Mouse (Mus musculus): ENCODE results near the gene Usp26. TPM values are rescaled to one million over a fixed set of nuclear protein-coding genes. Genes with fewer than 3 reads are reported as not detected.

The Usp26 gene
- not detected in 2 replicates for polyA plus RNA-seq (2014; fragmentation: Nextera tagmentation; extraction: Ambion mirVana)

DNA sequence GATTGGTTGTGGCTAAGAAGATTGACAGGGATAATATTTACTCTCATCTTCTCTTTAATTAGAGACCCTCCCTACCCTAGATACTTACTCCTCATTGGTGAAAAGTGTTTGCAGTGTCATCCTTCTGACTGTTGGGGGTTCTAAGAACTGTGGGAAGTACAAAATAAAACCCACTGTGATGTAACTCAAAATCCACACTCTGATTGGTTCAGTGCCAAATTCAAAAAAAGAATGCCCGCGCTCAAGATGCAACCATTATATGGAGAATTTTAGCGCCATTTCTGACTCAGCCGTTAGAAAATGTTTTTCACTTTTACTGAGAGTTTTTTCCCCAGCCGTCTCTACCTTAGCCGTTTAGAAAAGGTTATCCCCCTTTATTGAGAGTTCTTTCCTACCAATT is at the start of gene Usp26:
TSS of gene Usp26 (minus strand) at position 101 of the 400 bp plus-strand sequence.
- H3K27me3 ChIP-seq (ENCODE audit: control insufficient read depth, insufficient read depth, low read length) = no peaks in the 10 kb centered on the region
- no peaks in the 10 kb centered on the region for H3K9me3 ChIP-seq (replicated peaks; ENCODE audit: control insufficient read depth, low read length)
- no peaks in the 10 kb centered on the region for H3K36me3 ChIP-seq (ENCODE audit: control insufficient read depth, insufficient read depth, low read length)
- H3K9ac ChIP-seq (ENCODE audit: low read depth, low read length) = no peak within 1 kb of the TSS
- H3K4me3 ChIP-seq (ENCODE audit: low read depth, low read length) = no peak within 1 kb of the TSS
- H3K4me2 ChIP-seq = no peak within 1 kb of the TSS
- ATAC-seq (replicated peaks; ENCODE audit: insufficient number of reproducible peaks, low FRiP score, low TSS enrichment) = no peak
- no peak within 1 kb of the TSS for H3K27ac ChIP-seq (ENCODE audit: low read depth, low read length)
- H3K4me1 ChIP-seq (ENCODE audit: control insufficient read depth, insufficient read depth, low read length) = no peaks in the 10 kb centered on the region
- WGBS (ENCODE audit: insufficient replicate concordance) = 90% methylated on average over 6 of the region's 6 CpGs

DNA sequence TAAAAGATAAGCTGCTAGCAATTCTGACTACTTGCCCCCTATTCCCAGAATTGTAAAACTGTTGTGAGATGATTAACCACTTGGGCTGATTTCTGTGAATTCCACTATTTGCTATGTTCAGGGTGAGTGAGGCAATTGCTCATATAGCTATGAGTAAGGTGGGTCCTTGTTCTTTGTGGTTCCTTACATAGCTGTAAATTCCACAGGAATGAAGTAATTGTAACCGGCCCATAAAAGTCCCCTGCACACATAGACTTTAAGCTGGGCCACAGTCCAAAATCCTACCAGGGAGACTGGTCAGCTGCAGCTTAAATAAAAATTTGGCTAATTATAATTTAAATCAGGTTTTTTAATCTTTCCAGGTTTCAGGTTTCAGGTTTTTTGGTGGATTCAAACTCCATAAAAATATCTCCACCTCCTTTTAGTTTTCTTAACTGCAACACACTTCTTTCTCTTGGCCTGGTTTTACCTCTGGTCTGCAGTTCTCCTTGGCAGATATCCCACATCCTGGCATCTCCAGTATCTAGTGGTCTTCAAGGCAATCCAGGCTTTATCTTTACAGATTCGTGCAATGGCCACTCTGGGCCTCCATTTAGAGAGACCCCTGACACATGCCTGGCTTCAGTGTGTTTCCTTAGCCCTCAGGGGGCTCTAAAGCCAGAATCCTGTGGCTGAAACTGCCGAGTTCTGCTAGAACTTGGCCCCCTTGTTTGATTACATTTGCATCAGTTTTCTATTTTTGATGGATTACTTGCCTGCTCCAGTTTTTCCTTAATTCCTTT is 13.6 kb upstream of the Usp26 start:
- H3K27me3 ChIP-seq (ENCODE audit: control insufficient read depth, insufficient read depth, low read length) = no peaks in the 10 kb centered on the region
- no peak overlapping the region for H3K4me3 ChIP-seq (ENCODE audit: low read depth, low read length)
- H3K27ac ChIP-seq (ENCODE audit: low read depth, low read length) = no peak overlapping the region
- ATAC-seq (replicated peaks; ENCODE audit: insufficient number of reproducible peaks, low FRiP score, low TSS enrichment) = no peak
- no peaks in the 10 kb centered on the region for H3K36me3 ChIP-seq (ENCODE audit: control insufficient read depth, insufficient read depth, low read length)
- no peaks in the 10 kb centered on the region for H3K4me1 ChIP-seq (ENCODE audit: control insufficient read depth, insufficient read depth, low read length)
- H3K4me2 ChIP-seq = no peak overlapping the region
- H3K9me3 ChIP-seq (replicated peaks; ENCODE audit: control insufficient read depth, low read length) = no peaks in the 10 kb centered on the region
- 37% methylated on average over 3 of the region's 3 CpGs for WGBS (ENCODE audit: insufficient replicate concordance)
- no peak overlapping the region for H3K9ac ChIP-seq (ENCODE audit: low read depth, low read length)

DNA sequence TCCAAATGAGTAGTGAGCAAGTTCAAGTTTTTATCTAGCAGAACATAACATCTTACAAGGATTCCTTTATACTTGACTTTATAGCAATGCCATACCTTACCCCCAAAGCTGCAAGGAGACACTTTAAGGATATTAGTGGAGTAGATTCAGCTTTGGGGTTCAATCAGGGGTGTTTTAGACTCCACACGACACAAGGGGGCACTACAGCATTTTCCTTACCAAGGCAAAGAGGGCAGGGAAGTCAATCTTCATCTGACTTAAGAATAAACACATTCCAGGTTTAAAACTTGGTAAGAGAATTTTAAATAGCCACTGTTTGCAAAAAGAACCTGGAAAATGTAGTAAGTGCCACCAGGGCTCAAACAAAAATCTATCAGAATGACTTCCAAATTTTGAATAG is 33.6 kb downstream of the Usp26 start:
- no peak overlapping the region for H3K27ac ChIP-seq (ENCODE audit: low read depth, low read length)
- ATAC-seq (replicated peaks; ENCODE audit: insufficient number of reproducible peaks, low FRiP score, low TSS enrichment) = no peak
- H3K9ac ChIP-seq (ENCODE audit: low read depth, low read length) = no peak overlapping the region
- no peaks in the 10 kb centered on the region for H3K27me3 ChIP-seq (ENCODE audit: control insufficient read depth, insufficient read depth, low read length)
- no peak overlapping the region for H3K4me2 ChIP-seq
- no peak overlapping the region for H3K4me3 ChIP-seq (ENCODE audit: low read depth, low read length)
- WGBS (ENCODE audit: insufficient replicate concordance) = 0% methylated on average over 1 of the region's 1 CpGs
- no peaks in the 10 kb centered on the region for H3K36me3 ChIP-seq (ENCODE audit: control insufficient read depth, insufficient read depth, low read length)
- H3K4me1 ChIP-seq (ENCODE audit: control insufficient read depth, insufficient read depth, low read length) = no peaks in the 10 kb centered on the region
- H3K9me3 ChIP-seq (replicated peaks; ENCODE audit: control insufficient read depth, low read length) = no peaks in the 10 kb centered on the region

DNA sequence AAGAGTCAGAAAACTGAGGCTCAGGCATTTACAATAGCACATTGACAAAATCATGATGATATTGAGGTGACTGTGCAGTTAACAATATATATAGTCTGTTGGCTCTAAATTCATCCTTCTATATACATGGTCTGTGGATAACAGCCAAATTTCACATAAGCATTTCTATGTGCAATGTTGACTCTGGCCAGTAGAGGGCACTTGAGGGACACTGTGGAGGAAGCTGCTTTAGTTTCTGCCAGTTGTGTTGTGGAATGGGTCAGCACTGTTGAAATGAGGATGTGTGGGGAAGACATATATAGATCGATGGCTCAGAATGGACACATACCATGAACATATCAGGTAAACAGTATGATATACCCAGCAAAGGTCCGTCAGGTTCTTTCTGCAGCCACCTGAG is 64.6 kb downstream of the Usp26 start:
- no peaks in the 10 kb centered on the region for H3K27me3 ChIP-seq (ENCODE audit: control insufficient read depth, insufficient read depth, low read length)
- WGBS (ENCODE audit: insufficient replicate concordance) = 69% methylated on average over 2 of the region's 2 CpGs
- H3K9me3 ChIP-seq (replicated peaks; ENCODE audit: control insufficient read depth, low read length) = no peaks in the 10 kb centered on the region
- no peaks in the 10 kb centered on the region for H3K4me1 ChIP-seq (ENCODE audit: control insufficient read depth, insufficient read depth, low read length)
- ATAC-seq (replicated peaks; ENCODE audit: insufficient number of reproducible peaks, low FRiP score, low TSS enrichment) = no peak
- no peak overlapping the region for H3K4me2 ChIP-seq
- no peak overlapping the region for H3K27ac ChIP-seq (ENCODE audit: low read depth, low read length)
- no peaks in the 10 kb centered on the region for H3K36me3 ChIP-seq (ENCODE audit: control insufficient read depth, insufficient read depth, low read length)
- H3K9ac ChIP-seq (ENCODE audit: low read depth, low read length) = no peak overlapping the region
- H3K4me3 ChIP-seq (ENCODE audit: low read depth, low read length) = no peak overlapping the region

DNA sequence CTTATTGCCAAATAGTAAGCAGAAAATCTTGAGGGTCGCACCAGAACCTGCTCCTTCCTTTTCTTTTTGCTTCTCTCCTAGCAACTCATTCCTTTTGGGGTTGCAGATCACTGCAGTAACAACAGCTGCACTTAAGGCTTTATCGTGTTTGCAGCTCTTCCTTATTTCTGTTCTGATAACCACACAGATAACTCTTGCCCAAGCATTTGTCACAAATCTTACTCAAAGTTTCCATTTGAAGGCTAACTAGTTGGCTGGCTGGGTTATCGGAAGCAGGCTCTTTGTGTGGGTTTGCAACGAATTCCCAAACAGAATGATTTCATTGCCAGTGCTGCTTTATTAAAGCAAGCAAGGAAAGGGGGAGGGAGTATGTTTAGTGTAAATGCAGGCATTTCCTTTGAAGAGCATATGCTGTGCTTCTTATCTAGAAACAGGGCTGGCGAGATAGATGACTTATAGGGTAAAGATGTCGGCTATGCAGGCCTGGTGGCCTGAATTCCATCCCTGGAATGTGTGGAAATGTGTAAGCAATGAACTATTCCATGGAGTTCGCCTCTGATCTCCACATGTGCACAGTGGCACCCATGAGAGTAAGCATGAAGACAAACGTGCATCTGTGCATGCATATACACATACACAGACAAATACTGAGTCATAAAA is 86.8 kb downstream of the Usp26 start:
- ATAC-seq (replicated peaks; ENCODE audit: insufficient number of reproducible peaks, low FRiP score, low TSS enrichment) = no peak; the same call in 1 of the 2 replicates
- H3K36me3 ChIP-seq (ENCODE audit: control insufficient read depth, insufficient read depth, low read length) = no peaks in the 10 kb centered on the region
- no peak overlapping the region for H3K4me2 ChIP-seq
- H3K27ac ChIP-seq (ENCODE audit: low read depth, low read length) = no peak overlapping the region
- no peak overlapping the region for H3K9ac ChIP-seq (ENCODE audit: low read depth, low read length)
- WGBS (ENCODE audit: insufficient replicate concordance) = 37% methylated on average over 8 of the region's 8 CpGs
- H3K27me3 ChIP-seq (ENCODE audit: control insufficient read depth, insufficient read depth, low read length) = no peaks in the 10 kb centered on the region
- no peaks in the 10 kb centered on the region for H3K4me1 ChIP-seq (ENCODE audit: control insufficient read depth, insufficient read depth, low read length)
- H3K4me3 ChIP-seq (ENCODE audit: low read depth, low read length) = no peak overlapping the region
- H3K9me3 ChIP-seq (replicated peaks; ENCODE audit: control insufficient read depth, low read length) = no peaks in the 10 kb centered on the region

DNA sequence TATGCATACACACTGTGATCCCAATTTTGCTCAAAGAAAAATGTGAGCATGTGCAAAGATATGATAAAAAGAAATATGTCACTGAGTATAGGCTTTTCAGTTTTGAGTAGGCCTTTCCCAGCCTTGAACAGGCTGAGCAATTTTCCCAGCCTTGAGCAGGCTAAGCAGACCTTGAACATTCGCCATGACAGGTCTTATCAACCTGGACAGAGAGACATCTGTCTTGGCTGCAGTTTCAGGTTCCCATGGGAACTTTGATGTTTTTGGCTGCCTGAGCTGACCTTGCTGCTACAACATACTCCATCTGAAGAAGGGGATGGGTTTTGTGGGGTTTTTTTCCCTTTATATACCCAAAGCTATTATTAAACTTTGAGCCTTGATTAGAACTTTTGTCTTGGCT is 88.0 kb downstream of the Usp26 start:
- no peaks in the 10 kb centered on the region for H3K4me1 ChIP-seq (ENCODE audit: control insufficient read depth, insufficient read depth, low read length)
- no peak for ATAC-seq (replicated peaks; ENCODE audit: insufficient number of reproducible peaks, low FRiP score, low TSS enrichment)
- H3K4me3 ChIP-seq (ENCODE audit: low read depth, low read length) = no peak overlapping the region
- H3K9ac ChIP-seq (ENCODE audit: low read depth, low read length) = no peak overlapping the region
- 21% methylated on average over 1 of the region's 1 CpGs for WGBS (ENCODE audit: insufficient replicate concordance)
- H3K36me3 ChIP-seq (ENCODE audit: control insufficient read depth, insufficient read depth, low read length) = no peaks in the 10 kb centered on the region
- H3K27me3 ChIP-seq (ENCODE audit: control insufficient read depth, insufficient read depth, low read length) = no peaks in the 10 kb centered on the region
- no peak overlapping the region for H3K27ac ChIP-seq (ENCODE audit: low read depth, low read length)
- H3K9me3 ChIP-seq (replicated peaks; ENCODE audit: control insufficient read depth, low read length) = no peaks in the 10 kb centered on the region
- no peak overlapping the region for H3K4me2 ChIP-seq

Other genes with a start within 250 kb of the Usp26 start
- 23.9 and 24.2 TPM in 2 replicates for gene Hs6st2, start 119.4 kb downstream of the Usp26 start, polyA plus RNA-seq (2014; fragmentation: Nextera tagmentation; extraction: Ambion mirVana)
- gene 1700080O16Rik, start 171.5 kb upstream of the Usp26 start, polyA plus RNA-seq (2014; fragmentation: Nextera tagmentation; extraction: Ambion mirVana) = not detected in 2 replicates

All from heart, embryonic 11.5 days (tissue).